Mouse (Mus musculus) cerebellum, adult 9-10 months (tissue): ENCODE measurements around the gene Sgce.

ENCODE experiments used
- DNase-seq: peaks from one replicate; pipeline ENCODE4 v3.0.0; 2022

Gene Sgce

GRCm38 (mm10) chr6:4642068-4642467 is 104.9 kb downstream of the Sgce start:
- DNase-seq = no peak

GRCm38 (mm10) chr6:4634804-4635203 is 112.2 kb downstream of the Sgce start:
- DNase-seq = no peak

- no peak for DNase-seq
These were observed 113.8 kb downstream of the Sgce start for GRCm38 (mm10) chr6:4633189-4633588.

- DNase-seq = no peak
These were observed 115.5 kb downstream of the Sgce start for GRCm38 (mm10) chr6:4631464-4631863.
